Mouse (Mus musculus) brain, embryonic 14.5 days (tissue): ENCODE measurements at regions not wholly inside any gene's neighbourhood (a gene's known extent, or its start where the extent isn't known, plus 50 kb on each side); places are given as distances from the start of the nearest gene placed in this dataset.
"Not testable (repeated sequence)": the region's sequence is repeated elsewhere in the genome, so short reads cannot be mapped to it uniquely, and the experiment has no call there.

Experiments used
- CTCF ChIP-seq: fragments of 200-500 bp; IDR thresholded peaks from 2 replicates; pipeline ENCODE4 v1.5.1; 2012; ENCODE audit warnings: inconsistent platforms, mild to moderate bottlenecking, moderate library complexity, borderline replicate concordance; ENCODE audit not compliant: insufficient read depth, insufficient read length; ENCODE audit errors: extremely low read depth
- POLR2A ChIP-seq: fragments of 200-500 bp; IDR thresholded peaks from 2 replicates; pipeline ENCODE4 v1.6.1; 2012; ENCODE audit warnings: mild to moderate bottlenecking, inconsistent platforms, borderline replicate concordance; ENCODE audit not compliant: poor library complexity, insufficient read depth, insufficient read length, severe bottlenecking; ENCODE audit errors: extremely low read depth

DNA sequence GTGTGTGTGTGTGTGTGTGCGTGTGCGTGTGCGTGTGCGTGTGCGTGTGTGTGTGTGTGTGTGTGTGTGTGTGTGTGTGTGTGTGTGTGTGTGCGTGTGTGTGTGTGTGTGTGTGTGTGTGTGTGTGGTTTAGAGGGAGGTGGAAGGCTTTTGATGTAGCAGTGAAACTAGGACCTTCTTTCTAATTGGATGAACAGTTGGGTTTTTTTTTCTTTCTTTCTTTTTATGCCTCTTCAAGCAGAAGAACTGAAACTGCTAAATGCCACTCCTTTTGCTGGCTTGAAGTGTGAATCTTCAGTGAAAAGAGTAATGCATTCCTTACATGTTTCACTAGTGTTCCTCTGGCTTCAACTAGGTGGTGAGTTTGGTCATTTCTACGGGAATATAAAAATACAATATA, 828.8 kb upstream of the Olfr1507 start:
- TF ChIP-seq CTCF, POLR2A: not testable (repeated sequence)
